Mouse (Mus musculus): ENCODE results near the gene Ipp. TPM values are rescaled to one million over a fixed set of nuclear protein-coding genes. Genes with fewer than 3 reads are reported as not detected.
A peak's percentile ranks its signal among the peaks of the same experiment; 100 is the strongest.

Gene Ipp
- total and polyA plus RNA-seq, 3 experiments = 14.4 to 20.8 (median 17.3) TPM

- TF ChIP-seq POLR2AphosphoS2 (IDR thresholded peaks at IDR 0.05; ENCODE audit: low read depth, low read length) (no peak), RCOR1 (conservative IDR thresholded peaks at IDR 0.05; ENCODE audit: low read depth, low read length) (no peak), UBTF (IDR thresholded peaks at IDR 0.05; ENCODE audit: low read depth, low read length) (peak; percentile 68; the same call in 1 of the 2 replicates), TBP (conservative IDR thresholded peaks at IDR 0.05; ENCODE audit: low read depth, low read length) (no peak), MAZ (IDR thresholded peaks at IDR 0.05; ENCODE audit: low read depth, low read length) (no peak), PAX5 (IDR thresholded peaks at IDR 0.05; ENCODE audit: low read length) (no peak), POLR2A (IDR thresholded peaks at IDR 0.05; ENCODE audit: low read depth, low read length) (no peak), JUND (conservative IDR thresholded peaks at IDR 0.05; ENCODE audit: low read depth, low read length) (no peak), ZMIZ1 (IDR thresholded peaks at IDR 0.05; ENCODE audit: low read depth, low read length) (no peak), CHD1 (IDR thresholded peaks at IDR 0.05; ENCODE audit: low read depth, low read length) (0 out of 2 replicates have a peak, but pooled peaks have one; percentile 73)
- Histone ChIP-seq H3K9ac (ENCODE audit: insufficient read depth, low read depth) (peak overlapping the region; percentile 96), H3K36me3 (replicated peaks in 1 of 2; ENCODE audit: control insufficient read depth in 1 of 2, insufficient read depth in 1 of 2, low read length in 1 of 2) (no peaks in the 10 kb centered on the region), H3K9me3 (replicated peaks; ENCODE audit: low read length) (no peaks in the 10 kb centered on the region), H3K4me3 (replicated peaks in 1 of 3; ENCODE audit: low read depth in 2 of 3, low read length in 2 of 3, poor library complexity in 1 of 3) (peak overlapping the region; percentile 58 to 98 (median 85)), H3K4me2 (ENCODE audit: insufficient read depth, low read depth, poor library complexity, severe bottlenecking) (peak overlapping the region; percentile 87), H3K27me3 (replicated peaks) (peaks cover 2% of the 10 kb centered on the region), H3K79me2 (replicated peaks; ENCODE audit: control insufficient read depth, extremely low read depth, insufficient read depth, poor library complexity, severe bottlenecking) (peaks cover 16% of the 10 kb centered on the region), H3K27ac (ENCODE audit: insufficient read depth, low read depth) (no peak overlapping the region), H3K4me1 (ENCODE audit: control insufficient read depth in 1 of 2, insufficient read depth in 2 of 2) (peaks cover 7 to 15% of the 10 kb centered on the region in 2 experiments; a peak in 3 of 4 replicates)
- dilution Hi-C loops (cut with MboI; ENCODE audit: extremely low pct_ligation_motif_present, extremely low pct_unique_long_range_greater_than_20kb, low sequenced_read_pairs) = no loop called here
- in situ Hi-C loops (cut with MboI; ENCODE audit: low pct_ligation_motif_present, low pct_unique_long_range_greater_than_20kb, low sequenced_read_pairs) = no loop called here
- DNase-seq (ENCODE audit: extremely low read depth) = no peak
Measured at GRCm38 (mm10) chr4:116463231-116464125, 43.9 kb upstream of the Ipp start.

DNA sequence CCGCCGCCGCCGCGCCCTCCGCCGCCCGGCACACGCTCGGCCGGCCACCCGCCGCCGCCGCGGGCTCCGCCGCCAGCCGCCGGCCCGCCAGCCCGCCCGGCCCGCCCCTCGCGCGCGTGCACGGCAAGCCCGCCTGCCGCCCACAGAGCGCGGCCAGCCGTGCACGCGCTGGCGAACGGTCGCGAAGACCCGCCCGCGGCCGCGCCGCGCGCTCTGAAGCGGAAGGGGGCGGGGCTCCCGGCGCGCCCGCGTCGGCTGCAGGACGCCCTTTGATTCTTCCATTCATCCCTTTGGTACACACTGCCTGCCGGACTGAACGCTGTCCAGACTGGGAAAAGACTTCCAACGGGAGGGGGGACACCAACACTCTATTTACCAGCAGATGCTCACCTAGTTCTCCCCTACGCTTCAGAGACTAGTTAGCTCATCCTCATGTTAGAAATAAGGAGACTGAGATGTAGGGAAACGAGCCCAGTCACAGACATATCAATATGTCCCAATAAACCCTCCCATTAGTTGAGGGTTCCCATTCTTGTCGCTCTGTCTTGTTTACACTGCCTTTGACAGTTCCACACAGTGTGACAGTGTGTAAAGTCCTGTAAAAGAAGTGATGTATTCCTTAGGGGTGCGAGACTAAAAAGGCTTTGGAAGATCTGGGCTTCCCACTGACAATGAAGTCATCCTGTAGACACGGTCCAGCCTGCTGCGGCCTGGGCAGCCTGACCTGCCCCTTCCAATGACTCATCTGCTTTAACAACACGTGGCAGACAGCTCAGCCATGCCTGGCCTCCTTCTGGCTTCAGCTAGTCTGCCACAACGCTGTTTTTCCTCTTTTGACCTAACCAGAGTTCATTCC, 43.0 kb upstream of the Ipp start, which contains the start of gene Mast2:
Gene Mast2, minus strand, starts transcription at position 58 of the 856 bp plus-strand sequence.
- Histone ChIP-seq H3K27me3 (replicated peaks) (peaks cover 2% of the 10 kb centered on the region), H3K9me3 (replicated peaks; ENCODE audit: low read length) (no peaks in the 10 kb centered on the region), H3K27ac (ENCODE audit: insufficient read depth, low read depth) (no peak within 1 kb of the TSS), H3K79me2 (replicated peaks; ENCODE audit: control insufficient read depth, extremely low read depth, insufficient read depth, poor library complexity, severe bottlenecking) (peaks cover 15% of the 10 kb centered on the region), H3K36me3 (replicated peaks in 1 of 2; ENCODE audit: control insufficient read depth in 1 of 2, insufficient read depth in 1 of 2, low read length in 1 of 2) (no peaks in the 10 kb centered on the region), H3K4me1 (ENCODE audit: control insufficient read depth in 1 of 2, insufficient read depth in 2 of 2) (peaks cover 7 to 15% of the 10 kb centered on the region in 2 experiments; a peak in 3 of 4 replicates), H3K9ac (ENCODE audit: insufficient read depth, low read depth) (peak within 1 kb of the TSS; percentile 96), H3K4me2 (ENCODE audit: insufficient read depth, low read depth, poor library complexity, severe bottlenecking) (peak within 1 kb of the TSS; percentile 87), H3K4me3 (replicated peaks in 1 of 3; ENCODE audit: low read depth in 2 of 3, low read length in 2 of 3, poor library complexity in 1 of 3) (peak within 1 kb of the TSS; percentile 58 to 98 (median 85))
- in situ Hi-C loops (cut with MboI; ENCODE audit: low pct_ligation_motif_present, low pct_unique_long_range_greater_than_20kb, low sequenced_read_pairs) (no loop called here), dilution Hi-C loops (cut with MboI; ENCODE audit: extremely low pct_ligation_motif_present, extremely low pct_unique_long_range_greater_than_20kb, low sequenced_read_pairs) (no loop called here)
- DNase-seq (ENCODE audit: extremely low read depth) = peak; percentile 66
- peak; percentile 54 for TF ChIP-seq MXI1 (IDR thresholded peaks at IDR 0.05; ENCODE audit: low read depth, low read length)
- TF ChIP-seq HCFC1 (IDR thresholded peaks at IDR 0.05; ENCODE audit: low read depth, low read length) = no peak
- peak; percentile 61; the same call in 1 of the 2 replicates for TF ChIP-seq TCF12 (IDR thresholded peaks at IDR 0.05; ENCODE audit: low read depth, low read length)
- TF ChIP-seq CTCF (conservative IDR thresholded peaks at IDR 0.05 in 1 of 2, IDR thresholded peaks at IDR 0.05 in 1 of 2; ENCODE audit: low read depth in 2 of 2, low read length in 2 of 2) = no peak
- TF ChIP-seq BHLHE40 (IDR thresholded peaks at IDR 0.05; ENCODE audit: low read depth, low read length) = peak; percentile 37; the same call in 1 of the 2 replicates
- no peak; the same call in 1 of the 2 replicates for TF ChIP-seq MEF2A (IDR thresholded peaks at IDR 0.05; ENCODE audit: borderline replicate concordance, low read depth, low read length)
- TF ChIP-seq TBP (conservative IDR thresholded peaks at IDR 0.05; ENCODE audit: low read depth, low read length) = 0 out of 2 replicates have a peak, but pooled peaks have one; percentile 20
- TF ChIP-seq POLR2AphosphoS2 (IDR thresholded peaks at IDR 0.05; ENCODE audit: low read depth, low read length) = no peak
- peak; percentile 89 for TF ChIP-seq MAX (IDR thresholded peaks at IDR 0.05; ENCODE audit: low read length)
- TF ChIP-seq NRF1 (IDR thresholded peaks at IDR 0.05; ENCODE audit: low read depth, low read length) = no peak
- peak; percentile 20; the same call in 1 of the 2 replicates for TF ChIP-seq USF1 (IDR thresholded peaks at IDR 0.05; ENCODE audit: low read depth, low read length)
- TF ChIP-seq USF2 (conservative IDR thresholded peaks at IDR 0.05; ENCODE audit: low read depth, low read length) = no peak
- peak; percentile 21; the same call in 1 of the 2 replicates for TF ChIP-seq SIN3A (IDR thresholded peaks at IDR 0.05; ENCODE audit: low read length)
- peak; percentile 67 for TF ChIP-seq MYC (IDR thresholded peaks at IDR 0.05; ENCODE audit: low read depth, low read length)
- 0 out of 2 replicates have a peak, but pooled peaks have one; percentile 16 for TF ChIP-seq MAZ (IDR thresholded peaks at IDR 0.05; ENCODE audit: low read depth, low read length)
- TF ChIP-seq NELFE (IDR thresholded peaks at IDR 0.05; ENCODE audit: low read depth, low read length) = peak; percentile 75
- TF ChIP-seq CHD1 (IDR thresholded peaks at IDR 0.05; ENCODE audit: low read depth, low read length) = no peak
- peak; percentile 80 for TF ChIP-seq POLR2A (IDR thresholded peaks at IDR 0.05; ENCODE audit: low read depth, low read length)
- peak; percentile 81 for TF ChIP-seq ELF1 (IDR thresholded peaks at IDR 0.05; ENCODE audit: low read depth, low read length)
- TF ChIP-seq ETS1 (conservative IDR thresholded peaks at IDR 0.05; ENCODE audit: low read depth, low read length) = 0 out of 2 replicates have a peak, but pooled peaks have one; percentile 15
- no peak for TF ChIP-seq UBTF (IDR thresholded peaks at IDR 0.05; ENCODE audit: low read depth, low read length)
- TF ChIP-seq PAX5 (IDR thresholded peaks at IDR 0.05; ENCODE audit: low read length) = no peak

All from CH12.LX (cell line).